Mouse (Mus musculus) heart, postnatal 0 days (tissue): ENCODE measurements around the gene Epb41l4b. TPM values are rescaled to one million over a fixed set of nuclear protein-coding genes. Genes with fewer than 3 reads are reported as not detected.

Experiments
- ATAC-seq: fragments of 200-750 bp; cut with Nextera tagmentation; 2 replicates; pipeline ENCODE4 v1.8.0; 2017; ENCODE audit warnings: low read depth, moderate number of reproducible peaks, moderate library complexity; ENCODE audit not compliant: insufficient read depth
- DNase-seq: peaks from one replicate; pipeline ENCODE4 v3.0.0-alpha.2; 2016; ENCODE audit warnings: low spot score
- H3K27ac ChIP-seq: fragments of 300-500 bp; sonication (generic); 2 replicates; pipeline ENCODE4 v1.5.1; 2014; ENCODE audit warnings: low read depth, mild to moderate bottlenecking
- H3K27me3 ChIP-seq: fragments of 300-500 bp; sonication (generic); 2 replicates; pipeline ENCODE4 v1.6.1; 2014; ENCODE audit warnings: low read length, mixed read lengths; ENCODE audit not compliant: control insufficient read depth, insufficient read depth
- H3K36me3 ChIP-seq: fragments of 300-500 bp; sonication (generic); replicated peaks from 2 replicates; pipeline ENCODE4 v1.6.1; 2014; ENCODE audit warnings: low read length, mixed read lengths; ENCODE audit not compliant: control insufficient read depth, insufficient read depth
- H3K4me1 ChIP-seq: fragments of 300-500 bp; sonication (generic); 2 replicates; pipeline ENCODE4 v1.6.1; 2014; ENCODE audit warnings: antibody characterized with exemption; ENCODE audit not compliant: control insufficient read depth, insufficient read depth
- H3K4me2 ChIP-seq: fragments of 300-500 bp; sonication (generic); 2 replicates; pipeline ENCODE4 v1.6.1; 2014; ENCODE audit warnings: low read depth, mild to moderate bottlenecking, low read length, moderate library complexity
- H3K4me3 ChIP-seq: fragments of 300-500 bp; sonication (generic); 2 replicates; pipeline ENCODE4 v1.5.1; 2014; ENCODE audit warnings: low read depth, low read length
- H3K9ac ChIP-seq: fragments of 300-500 bp; sonication (generic); replicated peaks from 2 replicates; pipeline ENCODE4 v1.6.1; 2014; ENCODE audit warnings: low read depth, low read length, mixed read lengths
- H3K9me3 ChIP-seq: fragments of 300-500 bp; sonication (generic); replicated peaks from 2 replicates; pipeline ENCODE4 v1.6.1; 2016; ENCODE audit warnings: low read length; ENCODE audit not compliant: control insufficient read depth
- CTCF ChIP-seq: IDR thresholded peaks from 2 replicates; pipeline ENCODE4 v1.5.1; 2016; ENCODE audit warnings: antibody characterized with exemption, control low read depth, low read depth
- EP300 ChIP-seq: IDR thresholded peaks from 2 replicates; pipeline ENCODE4 v1.6.1; 2016; ENCODE audit warnings: antibody characterized with exemption, low read depth
- WGBS: fragments of 180-500 bp; shearing (Covaris S2); extraction: QIAGEN DNeasy Blood & Tissue Kit; methylation state at CpG from one replicate; pipeline ENCODE4 v1.1.7; 2014; 5-methylcytosine and 5-hydroxymethylcytosine counted together
- polyA plus RNA-seq: library from polyadenylated mRNA; unstranded; fragments of >200 nt; fragmentation: Nextera tagmentation; extraction: Ambion mirVana; gene quantifications from 2 replicates; pipeline ENCODE4 v1.2.1, GENCODE M21; 2015
- total RNA-seq: library from RNA; depleted of rRNA; stranded (reverse); fragments of >200 nt; gene quantifications from 2 replicates; pipeline ENCODE4 v1.2.3, GENCODE M21; 2014; ENCODE audit warnings: low replicate concordance

Gene Epb41l4b
- total and polyA plus RNA-seq, 2 experiments from 2014 or later, result 0.19 to 0.37 TPM

DNA sequence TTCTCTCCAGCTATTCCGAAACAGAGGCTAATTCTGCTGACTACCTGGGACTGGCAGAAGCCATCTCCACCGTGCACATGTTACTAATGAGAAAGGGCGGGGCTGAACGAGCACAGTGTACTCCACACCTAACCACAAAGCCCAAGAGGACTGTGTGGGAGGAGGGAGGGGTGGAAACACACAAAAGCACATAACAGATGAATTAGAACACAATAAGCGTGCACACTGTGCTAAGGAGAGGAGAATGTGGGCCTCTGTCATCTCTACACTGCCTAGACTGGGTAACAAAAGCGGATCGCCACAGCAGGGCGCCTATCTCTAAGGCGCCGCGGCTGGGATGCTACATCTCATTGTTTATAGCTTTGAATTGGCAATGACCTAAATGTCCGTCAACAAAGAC, 51.9 kb downstream of the Epb41l4b start:
- Histone ChIP-seq H3K4me1 (peaks cover 6% of the 10 kb centered on the region; the same call in 1 of the 2 replicates), H3K27me3 (0 out of 2 replicates have a peak, but pooled peaks cover 9% of the 10 kb centered on the region), H3K9ac (no peak overlapping the region), H3K4me3 (no peak overlapping the region), H3K36me3 (no peaks in the 10 kb centered on the region), H3K9me3 (no peaks in the 10 kb centered on the region), H3K27ac (no peak overlapping the region), H3K4me2 (no peak overlapping the region)
- no peak for ATAC-seq
- 58% methylated on average over 12 of the region's 12 CpGs for WGBS
- DNase-seq, result no peak
- TF ChIP-seq CTCF (no peak), EP300 (no peak)

- Histone ChIP-seq H3K36me3 (no peaks in the 10 kb centered on the region), H3K4me1 (peaks cover 6% of the 10 kb centered on the region; the same call in 1 of the 2 replicates), H3K4me3 (no peak overlapping the region), H3K27ac (no peak overlapping the region), H3K9ac (no peak overlapping the region), H3K9me3 (no peaks in the 10 kb centered on the region), H3K27me3 (0 out of 2 replicates have a peak, but pooled peaks cover 9% of the 10 kb centered on the region), H3K4me2 (no peak overlapping the region)
- TF ChIP-seq CTCF (no peak), EP300 (no peak)
- no peak for DNase-seq
- WGBS, result 33% methylated on average over 4 of the region's 4 CpGs
- no peak for ATAC-seq
Measured at GRCm38 (mm10) chr4:57088301-57088700, 54.9 kb downstream of the Epb41l4b start.

- H3K4me2 ChIP-seq, result no peak overlapping the region
- H3K36me3 ChIP-seq, result no peaks in the 10 kb centered on the region
- peaks cover 3% of the 10 kb centered on the region; the same call in 1 of the 2 replicates for H3K4me1 ChIP-seq
- 0 out of 2 replicates have a peak, but pooled peaks cover 3% of the 10 kb centered on the region for H3K27me3 ChIP-seq
- ATAC-seq (no peak), DNase-seq (no peak)
- H3K9ac ChIP-seq, result no peak overlapping the region
- no peaks in the 10 kb centered on the region for H3K9me3 ChIP-seq
- TF ChIP-seq EP300 (no peak), CTCF (no peak)
- no peak overlapping the region for H3K4me3 ChIP-seq
- no peak overlapping the region for H3K27ac ChIP-seq
- WGBS, result 65% methylated on average over 10 of the region's 10 CpGs
Measured at GRCm38 (mm10) chr4:57085750-57086400, 57.4 kb downstream of the Epb41l4b start.

DNA sequence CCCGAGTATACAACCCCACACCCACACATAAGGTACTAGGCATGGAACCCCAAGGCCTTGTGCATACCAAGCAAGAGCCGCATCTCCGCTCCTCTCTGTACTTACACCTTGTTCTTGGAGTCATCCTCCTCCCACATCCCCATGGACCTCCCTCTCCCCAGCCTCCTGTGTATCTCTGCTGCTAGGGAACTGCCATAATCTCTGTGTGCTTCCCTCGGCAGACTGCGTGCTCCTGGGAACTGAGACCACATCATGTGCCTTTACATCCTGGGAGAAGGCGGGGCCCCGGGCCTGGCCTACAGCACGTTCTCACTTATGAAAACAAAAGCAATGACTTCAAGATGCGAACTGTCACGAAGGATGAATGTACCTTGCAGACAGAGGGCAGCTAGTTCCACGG, 59.6 kb downstream of the Epb41l4b start:
- Histone ChIP-seq H3K4me2 (no peak overlapping the region), H3K36me3 (no peaks in the 10 kb centered on the region), H3K9me3 (no peaks in the 10 kb centered on the region), H3K4me3 (no peak overlapping the region), H3K9ac (no peak overlapping the region), H3K27ac (no peak overlapping the region), H3K4me1 (peaks cover 3% of the 10 kb centered on the region; the same call in 1 of the 2 replicates), H3K27me3 (no peaks in the 10 kb centered on the region)
- TF ChIP-seq CTCF, result no peak
- TF ChIP-seq EP300, result no peak
- ATAC-seq (no peak), DNase-seq (no peak)
- 73% methylated on average over 11 of the region's 11 CpGs for WGBS

GRCm38 (mm10) chr4:57082775-57083428, 60.3 kb downstream of the Epb41l4b start:
- Histone ChIP-seq H3K27me3 (no peaks in the 10 kb centered on the region), H3K9ac (no peak overlapping the region), H3K9me3 (no peaks in the 10 kb centered on the region), H3K27ac (no peak overlapping the region), H3K4me2 (no peak overlapping the region), H3K4me1 (no peaks in the 10 kb centered on the region), H3K36me3 (no peaks in the 10 kb centered on the region), H3K4me3 (no peak overlapping the region)
- ATAC-seq, result no peak
- 31% methylated on average over 10 of the region's 10 CpGs for WGBS
- no peak for DNase-seq
- TF ChIP-seq EP300, result no peak

GRCm38 (mm10) chr4:57081463-57081862, 61.8 kb downstream of the Epb41l4b start:
- Histone ChIP-seq H3K9me3 (no peaks in the 10 kb centered on the region), H3K9ac (no peak overlapping the region), H3K4me2 (no peak overlapping the region), H3K27me3 (no peaks in the 10 kb centered on the region), H3K27ac (no peak overlapping the region), H3K4me3 (no peak overlapping the region), H3K36me3 (no peaks in the 10 kb centered on the region), H3K4me1 (no peaks in the 10 kb centered on the region)
- no peak for TF ChIP-seq EP300
- TF ChIP-seq CTCF, result no peak
- DNase-seq, result no peak
- ATAC-seq, result no peak
- 78% methylated on average over 7 of the region's 7 CpGs for WGBS
